Mouse (Mus musculus) limb, embryonic 11.5 days (tissue): ENCODE measurements around the gene Gm21987. TPM values are rescaled to one million over a fixed set of nuclear protein-coding genes. Genes with fewer than 3 reads are reported as not detected.

Source experiments
- ATAC-seq: fragments of 200-750 bp; cut with Nextera tagmentation; 2 replicates; pipeline ENCODE4 v1.8.0; 2017; ENCODE audit warnings: low read depth; ENCODE audit not compliant: insufficient number of reproducible peaks, low FRiP score, low TSS enrichment
- DNase-seq: peaks from one replicate; pipeline ENCODE4 v3.0.0-alpha.2; 2015; ENCODE audit warnings: low spot score
- H3K27ac ChIP-seq: fragments of 300-500 bp; sonication (generic); replicated peaks from 2 replicates; pipeline ENCODE4 v1.5.1; 2014; ENCODE audit warnings: low read depth, mild to moderate bottlenecking, low read length
- H3K27me3 ChIP-seq: fragments of 300-500 bp; sonication (generic); 2 replicates; pipeline ENCODE4 v1.6.1; 2014; ENCODE audit warnings: mild to moderate bottlenecking, low read length, mixed read lengths; ENCODE audit not compliant: control insufficient read depth, insufficient read depth
- H3K36me3 ChIP-seq: fragments of 300-500 bp; sonication (generic); 2 replicates; pipeline ENCODE4 v1.6.1; 2014; ENCODE audit warnings: mild to moderate bottlenecking, low read length, moderate library complexity, mixed read lengths; ENCODE audit not compliant: control insufficient read depth, insufficient read depth
- H3K4me1 ChIP-seq: fragments of 300-500 bp; sonication (generic); 2 replicates; pipeline ENCODE4 v1.6.1; 2014; ENCODE audit warnings: low read length, mixed read lengths; ENCODE audit not compliant: control insufficient read depth, insufficient read depth
- H3K4me2 ChIP-seq: fragments of 300-500 bp; sonication (generic); 2 replicates; pipeline ENCODE4 v1.6.1; 2014; ENCODE audit warnings: low read depth, mild to moderate bottlenecking, moderate library complexity; ENCODE audit not compliant: severe bottlenecking
- H3K4me3 ChIP-seq: fragments of 300-500 bp; sonication (generic); 2 replicates; pipeline ENCODE4 v1.5.1; 2014; ENCODE audit warnings: low read depth, low read length
- H3K9ac ChIP-seq: fragments of 300-500 bp; sonication (generic); 2 replicates; pipeline ENCODE4 v1.6.1; 2014; ENCODE audit warnings: mild to moderate bottlenecking, low read length
- H3K9me3 ChIP-seq: fragments of 300-500 bp; sonication (generic); 2 replicates; pipeline ENCODE4 v1.6.1; 2016; ENCODE audit warnings: low read length; ENCODE audit not compliant: control insufficient read depth
- WGBS: fragments of 180-500 bp; shearing (Covaris S2); extraction: QIAGEN DNeasy Blood & Tissue Kit; methylation state at CpG from one replicate; pipeline ENCODE4 v1.1.7; 2014; 5-methylcytosine and 5-hydroxymethylcytosine counted together
- polyA plus RNA-seq: library from polyadenylated mRNA; unstranded; fragments of >200 nt; fragmentation: Nextera tagmentation; extraction: Ambion mirVana; gene quantifications from 2 replicates; pipeline ENCODE4 v1.2.1, GENCODE M21; 2014

The Gm21987 gene
- polyA plus RNA-seq, 1 experiment from 2014 or later = not detected

DNA sequence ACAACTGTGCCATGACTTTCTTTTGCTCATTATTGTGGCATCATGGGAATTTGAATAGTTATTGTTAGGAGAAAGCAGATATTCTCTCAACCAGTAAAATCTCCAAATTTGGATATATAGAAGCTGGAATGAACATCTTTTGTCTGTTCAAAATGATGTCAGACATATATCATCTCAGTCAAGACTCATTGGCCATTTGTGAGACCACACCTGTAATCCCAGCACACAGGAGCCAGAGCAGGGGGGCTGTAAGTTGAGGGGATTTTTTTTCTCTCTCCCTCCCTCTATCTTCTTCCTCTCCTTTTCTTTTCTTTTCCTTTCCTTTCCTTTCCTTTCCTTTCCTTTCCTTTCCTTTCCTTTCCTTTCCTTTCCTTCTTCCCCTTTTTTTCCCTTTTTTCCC lies 6.0 kb downstream of the Gm21987 start:
- no peak overlapping the region for H3K4me2 ChIP-seq
- no peak overlapping the region for H3K4me3 ChIP-seq
- no peaks in the 10 kb centered on the region for H3K27me3 ChIP-seq
- ATAC-seq (no peak), DNase-seq (no peak)
- H3K36me3 ChIP-seq = peaks cover 2% of the 10 kb centered on the region
- no peak overlapping the region for H3K27ac ChIP-seq
- H3K9ac ChIP-seq = no peak overlapping the region
- peaks cover under 1% of the 10 kb centered on the region; the same call in 1 of the 2 replicates for H3K4me1 ChIP-seq
- no peaks in the 10 kb centered on the region for H3K9me3 ChIP-seq

DNA sequence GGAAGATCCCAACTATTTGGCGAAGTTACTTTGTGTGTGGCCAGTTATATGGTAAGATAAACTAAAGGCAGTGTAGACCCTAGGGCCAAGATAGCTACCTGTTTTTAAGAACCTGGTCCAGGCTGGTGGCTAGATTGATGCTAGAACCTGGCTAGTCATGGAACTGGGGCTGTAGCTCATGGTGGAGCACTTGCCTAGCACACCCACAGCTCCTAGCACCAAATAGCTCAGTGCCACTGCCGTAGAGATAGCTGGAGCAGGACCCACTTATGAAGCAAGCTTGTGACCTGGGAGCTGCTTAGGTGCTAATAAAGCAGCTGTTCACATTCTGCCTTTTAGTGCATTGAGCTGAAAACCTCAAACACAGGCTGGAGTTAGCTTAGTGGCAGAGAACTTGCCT lies 6.8 kb downstream of the Gm21987 start:
- no peaks in the 10 kb centered on the region for H3K4me1 ChIP-seq
- H3K4me3 ChIP-seq = no peak overlapping the region
- no peak overlapping the region for H3K27ac ChIP-seq
- ATAC-seq = no peak
- H3K4me2 ChIP-seq = no peak overlapping the region
- peaks cover 2% of the 10 kb centered on the region for H3K36me3 ChIP-seq
- 90% methylated on average over 2 of the region's 2 CpGs for WGBS
- H3K9ac ChIP-seq = no peak overlapping the region
- DNase-seq = no peak
- H3K27me3 ChIP-seq = no peaks in the 10 kb centered on the region
- no peaks in the 10 kb centered on the region for H3K9me3 ChIP-seq

DNA sequence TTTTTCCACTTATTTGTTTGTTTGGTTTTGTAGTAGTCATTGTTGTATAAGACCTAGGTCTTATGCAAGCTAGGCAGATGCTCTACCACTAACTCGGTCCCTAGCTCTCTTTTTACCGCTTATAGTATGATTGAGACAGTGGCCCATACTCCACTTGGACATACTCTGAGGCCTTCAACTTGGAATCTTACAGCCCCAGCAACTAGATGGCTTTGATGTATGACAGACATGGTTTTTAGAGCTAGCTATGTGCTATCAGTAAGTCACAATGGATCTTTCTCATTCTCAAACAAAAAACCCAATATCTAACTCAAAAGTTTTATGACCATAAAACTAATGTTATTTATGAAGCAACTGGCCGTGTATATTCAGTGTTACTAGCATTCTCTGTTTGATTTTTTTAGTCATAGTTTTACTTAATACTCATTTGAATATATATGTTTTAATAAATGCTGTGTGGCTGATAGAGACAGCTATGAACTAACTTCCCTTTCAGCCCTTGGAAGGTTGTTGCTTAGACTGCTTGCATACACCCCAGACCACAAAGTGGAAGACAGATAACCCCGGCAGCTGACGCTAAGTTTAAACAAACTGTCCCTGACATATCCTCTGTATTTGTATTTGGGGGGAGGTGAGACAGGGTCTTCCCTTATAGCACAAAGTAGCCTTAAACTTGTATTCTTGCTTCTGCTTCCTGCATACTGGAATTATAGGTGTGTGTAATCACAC lies 7.5 kb downstream of the Gm21987 start:
- 92% methylated on average over 5 of the region's 5 CpGs for WGBS
- ATAC-seq = no peak
- no peak for DNase-seq
- H3K27me3 ChIP-seq = no peaks in the 10 kb centered on the region
- H3K4me1 ChIP-seq = no peaks in the 10 kb centered on the region
- H3K4me2 ChIP-seq = no peak overlapping the region
- no peak overlapping the region for H3K4me3 ChIP-seq
- H3K9ac ChIP-seq = no peak overlapping the region
- no peaks in the 10 kb centered on the region for H3K9me3 ChIP-seq
- H3K27ac ChIP-seq = no peak overlapping the region
- H3K36me3 ChIP-seq = peaks cover 2% of the 10 kb centered on the region

DNA sequence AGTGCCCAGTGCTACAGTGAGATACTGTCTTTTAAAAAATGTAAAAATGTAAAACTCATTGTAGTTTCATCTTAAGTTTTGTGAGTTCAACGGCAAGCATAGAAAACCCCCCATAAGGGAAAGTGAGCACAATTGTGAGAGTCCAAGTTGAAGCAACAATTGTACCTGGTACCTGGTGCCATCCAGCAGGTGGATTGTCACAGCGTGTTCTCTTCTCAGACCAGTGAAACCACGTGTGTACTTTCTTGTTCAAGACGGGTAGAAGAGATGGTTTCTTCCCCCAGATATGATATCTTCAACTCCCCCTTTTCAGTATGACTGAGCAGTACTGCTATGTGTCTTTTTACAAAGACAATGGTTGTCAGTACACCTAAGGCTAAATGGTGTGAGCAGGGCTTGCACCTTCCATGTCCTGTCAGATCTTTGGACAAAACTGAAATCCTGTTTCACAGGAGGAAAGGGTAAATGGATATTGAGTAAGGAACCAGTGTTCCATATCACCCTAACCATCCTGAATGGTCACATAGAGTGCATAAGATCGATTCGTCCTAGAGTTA lies 11.5 kb downstream of the Gm21987 start:
- peaks cover 8% of the 10 kb centered on the region; the same call in 1 of the 2 replicates for H3K4me1 ChIP-seq
- WGBS = 93% methylated on average over 6 of the region's 6 CpGs

DNA sequence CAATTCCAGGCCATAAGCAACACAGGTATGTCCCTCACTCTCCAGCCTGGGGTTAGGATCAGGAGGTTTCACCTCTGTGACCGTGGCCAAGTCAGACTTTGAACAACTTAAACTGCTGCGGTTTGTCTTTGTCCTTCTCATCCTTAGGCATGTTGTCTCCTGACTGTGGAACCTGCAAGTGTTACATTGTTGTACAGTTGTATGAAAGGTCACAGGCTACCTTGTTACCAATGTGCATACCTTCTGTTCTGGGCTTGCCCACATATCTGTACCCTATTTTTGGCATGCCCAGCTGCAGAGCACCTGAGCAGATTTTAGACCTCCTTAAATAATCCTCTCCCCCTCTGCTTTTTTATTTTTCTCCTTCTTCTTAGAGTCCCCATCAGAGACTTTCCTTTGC lies 12.4 kb downstream of the Gm21987 start:
- 87% methylated on average over 2 of the region's 2 CpGs for WGBS
- no peaks in the 10 kb centered on the region for H3K36me3 ChIP-seq
- no peak overlapping the region for H3K4me3 ChIP-seq
- no peak overlapping the region for H3K4me2 ChIP-seq
- ATAC-seq (no peak), DNase-seq (no peak)
- no peak overlapping the region for H3K27ac ChIP-seq
- no peaks in the 10 kb centered on the region for H3K27me3 ChIP-seq
- no peak overlapping the region for H3K9ac ChIP-seq
- H3K4me1 ChIP-seq = peaks cover 8% of the 10 kb centered on the region; the same call in 1 of the 2 replicates
- no peaks in the 10 kb centered on the region for H3K9me3 ChIP-seq

More for the DNA sequence above, 11.5 kb downstream of the Gm21987 start:
- DNase-seq = no peak
- no peak overlapping the region for H3K4me3 ChIP-seq
- no peak overlapping the region for H3K4me2 ChIP-seq
- H3K36me3 ChIP-seq = no peaks in the 10 kb centered on the region
- no peak for ATAC-seq
- no peak overlapping the region for H3K27ac ChIP-seq
- no peak overlapping the region for H3K9ac ChIP-seq
- H3K27me3 ChIP-seq = no peaks in the 10 kb centered on the region
- H3K9me3 ChIP-seq = no peaks in the 10 kb centered on the region

DNA sequence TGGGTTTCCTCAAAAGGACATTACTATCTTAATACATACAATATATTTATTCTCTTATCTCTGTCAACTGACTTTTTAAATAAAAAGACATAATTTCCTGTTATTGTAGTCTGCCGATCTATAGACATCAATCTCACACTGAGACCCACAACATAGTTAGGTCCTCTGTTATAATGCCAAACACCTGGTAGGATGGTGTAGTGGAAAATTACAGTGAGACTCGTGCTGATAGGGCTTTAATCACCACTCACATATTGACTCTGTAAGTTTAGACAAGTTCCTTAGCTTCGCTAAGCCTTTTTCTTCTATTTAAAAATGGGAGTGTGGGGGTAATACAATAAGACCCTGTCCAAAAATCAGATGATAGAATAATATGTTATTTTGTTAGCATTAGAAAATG lies 13.0 kb downstream of the Gm21987 start:
- Histone ChIP-seq H3K9me3 (no peaks in the 10 kb centered on the region), H3K27me3 (no peaks in the 10 kb centered on the region), H3K4me2 (no peak overlapping the region), H3K36me3 (no peaks in the 10 kb centered on the region), H3K4me3 (no peak overlapping the region), H3K4me1 (peaks cover 8% of the 10 kb centered on the region; the same call in 1 of the 2 replicates), H3K27ac (no peak overlapping the region), H3K9ac (no peak overlapping the region)
- ATAC-seq = no peak
- no peak for DNase-seq
- WGBS = 81% methylated on average over 3 of the region's 3 CpGs

DNA sequence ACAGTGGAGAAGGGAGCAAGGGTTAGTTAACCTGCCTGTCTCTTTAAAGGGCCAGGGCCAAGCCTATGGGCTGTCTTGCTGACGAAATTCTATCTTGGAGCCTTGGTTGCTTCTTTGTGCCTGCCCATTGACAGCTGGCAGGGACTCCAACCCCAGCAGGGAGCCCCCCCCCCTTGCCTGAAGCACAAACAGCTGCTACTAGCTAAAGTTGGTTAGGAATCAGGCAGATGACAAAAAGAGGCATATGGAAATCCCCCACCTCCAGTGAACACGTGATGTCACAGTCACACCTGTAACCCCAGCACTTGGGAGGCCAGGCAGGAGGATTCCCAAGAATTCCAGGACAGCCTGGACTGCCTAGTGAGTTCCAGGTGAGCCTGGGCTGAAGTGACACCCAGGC lies 13.5 kb downstream of the Gm21987 start:
- Histone ChIP-seq H3K4me2 (no peak overlapping the region), H3K27me3 (no peaks in the 10 kb centered on the region), H3K4me3 (no peak overlapping the region), H3K36me3 (no peaks in the 10 kb centered on the region), H3K4me1 (peaks cover 8% of the 10 kb centered on the region; the same call in 1 of the 2 replicates), H3K9me3 (no peaks in the 10 kb centered on the region), H3K27ac (no peak overlapping the region), H3K9ac (no peak overlapping the region)
- DNase-seq (no peak), ATAC-seq (no peak)
- 28% methylated on average over 2 of the region's 2 CpGs for WGBS

DNA sequence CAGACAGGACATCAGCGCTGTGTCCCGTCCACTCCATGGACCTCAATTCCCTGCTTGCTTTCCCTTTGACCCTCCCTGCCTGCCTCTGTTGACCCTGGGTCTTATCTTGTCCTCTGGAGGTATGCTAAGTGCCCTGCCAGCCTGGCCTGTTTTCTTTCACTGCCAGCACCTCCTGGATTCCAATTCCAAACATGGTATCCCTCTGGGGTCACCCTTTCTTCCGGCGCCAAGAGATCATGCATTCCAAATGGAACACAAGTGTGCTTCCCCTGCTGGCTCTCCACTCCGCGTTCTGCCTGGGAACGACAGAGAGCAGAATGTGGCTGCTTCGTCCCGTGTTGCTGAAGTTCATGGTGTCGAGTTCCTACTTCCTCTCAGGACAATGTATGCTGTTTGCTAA lies 15.1 kb downstream of the Gm21987 start, which contains the start of gene Popdc2:
Gene Popdc2, plus strand, starts transcription at position 277 of the 400 bp plus-strand sequence.
- H3K9ac ChIP-seq = 0 out of 2 replicates have a peak within 1 kb of the TSS, but pooled peaks have one; percentile 9
- ATAC-seq (no peak), DNase-seq (peak; percentile 26)
- H3K27ac ChIP-seq = no peak within 1 kb of the TSS
- 17% methylated on average over 10 of the region's 10 CpGs for WGBS
- H3K9me3 ChIP-seq = no peaks in the 10 kb centered on the region
- peaks cover 8% of the 10 kb centered on the region; the same call in 1 of the 2 replicates for H3K4me1 ChIP-seq
- no peaks in the 10 kb centered on the region for H3K27me3 ChIP-seq
- no peaks in the 10 kb centered on the region for H3K36me3 ChIP-seq
- H3K4me2 ChIP-seq = 0 out of 2 replicates have a peak within 1 kb of the TSS, but pooled peaks have one; percentile 8
- no peak within 1 kb of the TSS for H3K4me3 ChIP-seq
